Mouse (Mus musculus) stomach, embryonic 14.5 days (tissue): ENCODE results near the gene Kcng4. TPM values are rescaled to one million over a fixed set of nuclear protein-coding genes. Genes with fewer than 3 reads are reported as not detected.

Source experiments
- ATAC-seq: fragments of 200-750 bp; cut with Nextera tagmentation; 2 replicates; pipeline ENCODE4 v1.8.0; 2017; ENCODE audit warnings: low read depth, moderate TSS enrichment; ENCODE audit not compliant: insufficient number of reproducible peaks, insufficient read depth, low FRiP score
- H3K27ac ChIP-seq: fragments of 300-500 bp; sonication (generic); 2 replicates; pipeline ENCODE4 v1.5.1; 2014; ENCODE audit warnings: mild to moderate bottlenecking, low read length, moderate library complexity, mixed read lengths
- H3K27me3 ChIP-seq: fragments of 300-500 bp; sonication (generic); 2 replicates; pipeline ENCODE4 v1.6.1; 2014; ENCODE audit warnings: low read length, control low read depth, mixed read lengths; ENCODE audit not compliant: control insufficient read depth, insufficient read depth
- H3K36me3 ChIP-seq: fragments of 300-500 bp; sonication (generic); 2 replicates; pipeline ENCODE4 v1.6.1; 2014; ENCODE audit warnings: mild to moderate bottlenecking, control low read depth, low read length, moderate library complexity, mixed read lengths; ENCODE audit not compliant: control insufficient read depth, insufficient read depth
- H3K4me1 ChIP-seq: fragments of 300-500 bp; sonication (generic); 2 replicates; pipeline ENCODE4 v1.6.1; 2014; ENCODE audit warnings: low read length, control low read depth, mixed read lengths; ENCODE audit not compliant: control insufficient read depth, insufficient read depth
- H3K4me2 ChIP-seq: fragments of 300-500 bp; sonication (generic); replicated peaks from 2 replicates; pipeline ENCODE4 v1.6.1; 2014; ENCODE audit warnings: low read depth, low read length, control low read depth
- H3K4me3 ChIP-seq: fragments of 300-500 bp; sonication (generic); 2 replicates; pipeline ENCODE4 v1.5.1; 2014; ENCODE audit warnings: low read depth, low read length, control low read depth
- H3K9ac ChIP-seq: fragments of 300-500 bp; sonication (generic); replicated peaks from 2 replicates; pipeline ENCODE4 v1.6.1; 2014; ENCODE audit warnings: low read depth, mild to moderate bottlenecking, control low read depth, low read length, moderate library complexity, mixed read lengths
- H3K9me3 ChIP-seq: fragments of 300-500 bp; sonication (generic); 2 replicates; pipeline ENCODE4 v1.6.1; 2016; ENCODE audit warnings: low read depth, low read length, control low read depth; ENCODE audit not compliant: control insufficient read depth
- WGBS: fragments of 180-500 bp; shearing (Covaris S2); extraction: QIAGEN DNeasy Blood & Tissue Kit; methylation state at CpG from one replicate; pipeline ENCODE4 v1.1.7; 2014; 5-methylcytosine and 5-hydroxymethylcytosine counted together
- polyA plus RNA-seq: library from polyadenylated mRNA; unstranded; fragments of >200 nt; fragmentation: Nextera tagmentation; extraction: Ambion mirVana; gene quantifications from 2 replicates; pipeline ENCODE4 v1.2.1, GENCODE M21; 2014

Gene Kcng4
- polyA plus RNA-seq, 1 experiment from 2014 or later: 0.23 TPM

- 88% methylated on average over 4 of the region's 4 CpGs for WGBS
- peak overlapping the region; percentile 57; the same call in 1 of the 2 replicates for H3K4me3 ChIP-seq
- H3K4me2 ChIP-seq: peak overlapping the region; percentile 86; the same call in 1 of the 2 replicates
- H3K4me1 ChIP-seq: peaks cover 7% of the 10 kb centered on the region; the same call in 1 of the 2 replicates
- no peak overlapping the region for H3K27ac ChIP-seq
- H3K36me3 ChIP-seq: peaks cover 26% of the 10 kb centered on the region
- no peak for ATAC-seq
- H3K9ac ChIP-seq: no peak overlapping the region; the same call in 1 of the 2 replicates
- no peaks in the 10 kb centered on the region for H3K27me3 ChIP-seq
- H3K9me3 ChIP-seq: no peaks in the 10 kb centered on the region
Observed at GRCm38 (mm10) chr8:119603771-119604170, 31.7 kb downstream of the Kcng4 start.

- Histone ChIP-seq H3K4me1 (no peaks in the 10 kb centered on the region), H3K9me3 (no peaks in the 10 kb centered on the region), H3K36me3 (no peaks in the 10 kb centered on the region), H3K9ac (no peak overlapping the region), H3K4me2 (no peak overlapping the region), H3K27me3 (no peaks in the 10 kb centered on the region), H3K4me3 (no peak overlapping the region), H3K27ac (no peak overlapping the region)
- 88% methylated on average over 7 of the region's 7 CpGs for WGBS
- no peak for ATAC-seq
Observed at GRCm38 (mm10) chr8:119591456-119591855, 44.0 kb downstream of the Kcng4 start.

DNA sequence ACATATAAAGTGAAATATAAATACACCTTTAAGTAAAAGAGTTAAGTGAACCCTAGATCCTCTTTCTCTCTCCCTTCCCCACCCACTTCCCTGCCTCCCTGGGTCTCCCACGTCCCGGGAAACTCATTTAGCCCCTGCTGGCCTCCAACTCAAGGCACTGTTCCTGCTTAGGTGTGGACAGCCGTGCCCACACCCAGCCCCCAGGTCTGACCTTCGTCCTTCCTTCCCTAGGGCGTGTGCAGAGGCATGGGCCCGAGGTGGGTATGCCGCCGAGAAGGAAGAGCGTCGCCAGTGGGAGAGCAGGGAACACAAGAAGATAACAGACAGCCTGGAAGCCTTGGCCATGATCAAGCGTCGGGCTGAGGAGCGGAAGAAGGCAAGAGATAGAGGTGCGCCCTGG lies 45.1 kb downstream of the Kcng4 start:
- Histone ChIP-seq H3K9ac (no peak overlapping the region), H3K4me3 (no peak overlapping the region), H3K36me3 (no peaks in the 10 kb centered on the region), H3K27ac (no peak overlapping the region), H3K9me3 (no peaks in the 10 kb centered on the region), H3K4me2 (no peak overlapping the region), H3K27me3 (no peaks in the 10 kb centered on the region), H3K4me1 (no peaks in the 10 kb centered on the region)
- 74% methylated on average over 14 of the region's 14 CpGs for WGBS
- no peak for ATAC-seq

DNA sequence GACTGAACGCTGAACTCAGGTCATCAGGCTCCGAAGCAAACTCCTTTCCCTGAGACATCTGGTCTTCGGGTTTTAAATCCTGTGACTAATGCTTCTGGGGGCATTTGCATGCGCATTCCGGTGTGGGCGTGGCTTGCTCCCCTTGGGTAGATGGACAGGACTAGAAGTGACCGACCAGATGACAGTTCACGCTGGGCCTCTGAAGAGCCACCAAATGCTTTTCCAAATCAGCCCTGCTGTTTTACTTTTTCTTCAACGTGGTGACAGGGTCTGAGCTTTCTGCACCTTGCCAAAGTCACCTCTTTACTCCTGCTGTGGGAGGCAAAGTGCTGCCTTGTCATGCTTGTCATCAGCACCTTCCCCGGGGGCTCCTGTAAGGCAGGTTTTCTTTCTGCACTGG lies 46.6 kb downstream of the Kcng4 start:
- Histone ChIP-seq H3K4me3 (no peak overlapping the region), H3K27ac (no peak overlapping the region), H3K9me3 (no peaks in the 10 kb centered on the region), H3K4me1 (no peaks in the 10 kb centered on the region), H3K27me3 (no peaks in the 10 kb centered on the region), H3K9ac (no peak overlapping the region), H3K4me2 (no peak overlapping the region), H3K36me3 (no peaks in the 10 kb centered on the region)
- no peak for ATAC-seq
- WGBS: 27% methylated on average over 10 of the region's 10 CpGs

GRCm38 (mm10) chr8:119588321-119588720 lies 47.2 kb downstream of the Kcng4 start:
- Histone ChIP-seq H3K36me3 (no peaks in the 10 kb centered on the region), H3K9me3 (no peaks in the 10 kb centered on the region), H3K4me1 (no peaks in the 10 kb centered on the region), H3K4me2 (no peak overlapping the region), H3K27ac (no peak overlapping the region), H3K27me3 (no peaks in the 10 kb centered on the region), H3K9ac (no peak overlapping the region), H3K4me3 (no peak overlapping the region)
- WGBS: 63% methylated on average over 4 of the region's 4 CpGs
- ATAC-seq: no peak

- WGBS: 13% methylated on average over 23 of the region's 24 CpGs
- H3K27ac ChIP-seq: no peak overlapping the region
Observed at GRCm38 (mm10) chr8:119585901-119586300, 49.6 kb downstream of the Kcng4 start.

GRCm38 (mm10) chr8:119580441-119581161 lies 54.9 kb downstream of the Kcng4 start:
- Histone ChIP-seq H3K4me2 (no peak overlapping the region), H3K4me3 (no peak overlapping the region), H3K27me3 (no peaks in the 10 kb centered on the region), H3K27ac (no peak overlapping the region), H3K9ac (no peak overlapping the region), H3K9me3 (no peaks in the 10 kb centered on the region), H3K36me3 (no peaks in the 10 kb centered on the region), H3K4me1 (no peaks in the 10 kb centered on the region)
- 67% methylated on average over 5 of the region's 5 CpGs for WGBS
- ATAC-seq: no peak

More at GRCm38 (mm10) chr8:119585901-119586300, 49.6 kb downstream of the Kcng4 start:
- no peak overlapping the region for H3K9ac ChIP-seq
- H3K27me3 ChIP-seq: no peaks in the 10 kb centered on the region
- peak; percentile 49; the same call in 1 of the 2 replicates for ATAC-seq
- no peaks in the 10 kb centered on the region for H3K9me3 ChIP-seq
- peak overlapping the region; percentile 15 for H3K4me3 ChIP-seq
- peak overlapping the region; percentile 50 for H3K4me2 ChIP-seq
- H3K4me1 ChIP-seq: no peaks in the 10 kb centered on the region
- no peaks in the 10 kb centered on the region for H3K36me3 ChIP-seq

DNA sequence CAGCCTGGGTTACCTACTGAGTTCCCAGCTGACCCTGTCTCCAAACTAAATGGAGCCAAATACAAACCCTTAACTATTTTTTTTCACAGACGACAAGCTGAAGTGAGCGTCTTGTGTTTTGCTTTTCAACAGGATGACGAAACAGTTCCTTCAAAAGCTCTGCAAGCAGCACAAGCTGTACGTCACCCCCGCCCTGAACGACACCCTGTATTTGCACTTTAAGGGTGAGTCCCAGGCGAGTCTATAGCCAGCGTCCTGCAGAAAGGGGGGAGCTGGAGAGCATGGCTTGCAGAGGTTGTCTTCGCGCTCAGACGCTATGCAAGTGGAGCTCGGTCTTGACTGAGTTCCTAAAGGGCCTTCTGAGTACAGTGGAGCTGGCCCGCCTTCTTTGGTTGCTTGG lies 56.4 kb downstream of the Kcng4 start:
- no peak for ATAC-seq
- H3K4me1 ChIP-seq: peaks cover 2% of the 10 kb centered on the region; the same call in 1 of the 2 replicates
- WGBS: 28% methylated on average over 13 of the region's 13 CpGs
- no peaks in the 10 kb centered on the region for H3K36me3 ChIP-seq
- no peak overlapping the region for H3K27ac ChIP-seq
- H3K4me3 ChIP-seq: no peak overlapping the region
- no peaks in the 10 kb centered on the region for H3K27me3 ChIP-seq
- no peak overlapping the region for H3K9ac ChIP-seq
- H3K9me3 ChIP-seq: no peaks in the 10 kb centered on the region
- no peak overlapping the region for H3K4me2 ChIP-seq

- 3% methylated on average over 16 of the region's 16 CpGs for WGBS
- no peaks in the 10 kb centered on the region for H3K36me3 ChIP-seq
- H3K4me2 ChIP-seq: peak overlapping the region; percentile 99
- no peak for ATAC-seq
- H3K27ac ChIP-seq: no peak overlapping the region
- H3K4me1 ChIP-seq: peaks cover 2% of the 10 kb centered on the region; the same call in 1 of the 2 replicates
- no peaks in the 10 kb centered on the region for H3K9me3 ChIP-seq
- peak overlapping the region; percentile 77 for H3K4me3 ChIP-seq
- peak overlapping the region; percentile 48 for H3K9ac ChIP-seq
- H3K27me3 ChIP-seq: no peaks in the 10 kb centered on the region
Observed at GRCm38 (mm10) chr8:119575366-119575726, 60.1 kb downstream of the Kcng4 start.
